Mouse (Mus musculus) hindbrain, embryonic 11.5 days (tissue): Measurements from ENCODE around the gene Igf1. TPM values are rescaled to one million over a fixed set of nuclear protein-coding genes. Genes with fewer than 3 reads are reported as not detected.

Source experiments
- ATAC-seq: fragments of 200-750 bp; cut with Nextera tagmentation; 2 replicates; pipeline ENCODE4 v1.8.0; 2017; ENCODE audit warnings: mild to moderate bottlenecking, moderate TSS enrichment, moderate library complexity; ENCODE audit not compliant: low FRiP score
- DNase-seq: peaks from one replicate; pipeline ENCODE4 v3.0.0-alpha.2; 2015; ENCODE audit warnings: low spot score
- H3K27ac ChIP-seq: fragments of 300-500 bp; sonication (generic); 2 replicates; pipeline ENCODE4 v1.5.1; 2014; ENCODE audit warnings: mild to moderate bottlenecking, low read depth, low read length
- H3K27me3 ChIP-seq: fragments of 300-500 bp; sonication (generic); 2 replicates; pipeline ENCODE4 v1.6.1; 2014; ENCODE audit warnings: mild to moderate bottlenecking, low read length, moderate library complexity, mixed read lengths; ENCODE audit not compliant: control insufficient read depth, insufficient read depth
- H3K36me3 ChIP-seq: fragments of 300-500 bp; sonication (generic); 2 replicates; pipeline ENCODE4 v1.6.1; 2014; ENCODE audit warnings: mild to moderate bottlenecking, low read length, moderate library complexity, mixed read lengths; ENCODE audit not compliant: control insufficient read depth, insufficient read depth
- H3K4me1 ChIP-seq: fragments of 300-500 bp; sonication (generic); replicated peaks from 2 replicates; pipeline ENCODE4 v1.6.1; 2014; ENCODE audit warnings: low read length, mixed read lengths; ENCODE audit not compliant: control insufficient read depth, insufficient read depth
- H3K4me2 ChIP-seq: fragments of 300-500 bp; sonication (generic); replicated peaks from 2 replicates; pipeline ENCODE4 v1.6.1; 2014; ENCODE audit warnings: mild to moderate bottlenecking, low read depth, low read length
- H3K4me3 ChIP-seq: fragments of 300-500 bp; sonication (generic); 2 replicates; pipeline ENCODE4 v1.5.1; 2014; ENCODE audit warnings: low read depth, low read length
- H3K9ac ChIP-seq: fragments of 300-500 bp; sonication (generic); 2 replicates; pipeline ENCODE4 v1.6.1; 2014; ENCODE audit warnings: low read depth, low read length
- H3K9me3 ChIP-seq: fragments of 300-500 bp; sonication (generic); 2 replicates; pipeline ENCODE4 v1.6.1; 2016; ENCODE audit warnings: low read length; ENCODE audit not compliant: control insufficient read depth
- WGBS: fragments of 180-500 bp; shearing (Covaris S2); extraction: QIAGEN DNeasy Blood & Tissue Kit; methylation state at CpG from one replicate; pipeline ENCODE4 v1.1.7; 2014; 5-methylcytosine and 5-hydroxymethylcytosine counted together
- polyA plus RNA-seq: library from polyadenylated mRNA; unstranded; fragments of >200 nt; fragmentation: Nextera tagmentation; extraction: Ambion mirVana; gene quantifications from 2 replicates; pipeline ENCODE4 v1.2.1, GENCODE M21; 2014

Igf1 gene
- polyA plus RNA-seq, 1 experiment from 2014 or later: 32.7 TPM

- no peak for ATAC-seq
- WGBS: 74% methylated on average over 7 of the region's 7 CpGs
Measured at GRCm38 (mm10) chr10:87901916-87902315, 43.9 kb downstream of the Igf1 start.

GRCm38 (mm10) chr10:87904324-87904723 is 46.3 kb downstream of the Igf1 start:
- ATAC-seq: no peak
- no peak for DNase-seq

More at GRCm38 (mm10) chr10:87901916-87902315, 43.9 kb downstream of the Igf1 start:
- no peaks in the 10 kb centered on the region for H3K9me3 ChIP-seq
- no peaks in the 10 kb centered on the region for H3K27me3 ChIP-seq
- no peaks in the 10 kb centered on the region for H3K4me1 ChIP-seq
- no peak overlapping the region for H3K4me3 ChIP-seq
- no peak overlapping the region for H3K4me2 ChIP-seq
- H3K27ac ChIP-seq: no peak overlapping the region
- H3K9ac ChIP-seq: no peak overlapping the region
- no peaks in the 10 kb centered on the region for H3K36me3 ChIP-seq
- DNase-seq: no peak

GRCm38 (mm10) chr10:87905087-87905486 is 47.0 kb downstream of the Igf1 start:
- DNase-seq (no peak), ATAC-seq (no peak)
- WGBS: 75% methylated on average over 3 of the region's 3 CpGs
- Histone ChIP-seq H3K36me3 (no peaks in the 10 kb centered on the region), H3K27me3 (no peaks in the 10 kb centered on the region), H3K4me3 (no peak overlapping the region), H3K4me2 (no peak overlapping the region), H3K9me3 (no peaks in the 10 kb centered on the region), H3K4me1 (no peaks in the 10 kb centered on the region), H3K27ac (no peak overlapping the region), H3K9ac (no peak overlapping the region)

More at GRCm38 (mm10) chr10:87904324-87904723, 46.3 kb downstream of the Igf1 start:
- no peaks in the 10 kb centered on the region for H3K36me3 ChIP-seq
- H3K9ac ChIP-seq: no peak overlapping the region
- WGBS: 63% methylated on average over 5 of the region's 5 CpGs
- no peaks in the 10 kb centered on the region for H3K4me1 ChIP-seq
- H3K27ac ChIP-seq: no peak overlapping the region
- no peaks in the 10 kb centered on the region for H3K27me3 ChIP-seq
- H3K9me3 ChIP-seq: no peaks in the 10 kb centered on the region
- H3K4me2 ChIP-seq: no peak overlapping the region
- H3K4me3 ChIP-seq: no peak overlapping the region

GRCm38 (mm10) chr10:87906121-87906520 is 48.1 kb downstream of the Igf1 start:
- DNase-seq (no peak), ATAC-seq (no peak)
- H3K36me3 ChIP-seq: no peaks in the 10 kb centered on the region
- no peaks in the 10 kb centered on the region for H3K4me1 ChIP-seq
- H3K27ac ChIP-seq: no peak overlapping the region
- H3K27me3 ChIP-seq: no peaks in the 10 kb centered on the region
- H3K9me3 ChIP-seq: no peaks in the 10 kb centered on the region
- WGBS: 89% methylated on average over 3 of the region's 3 CpGs
- H3K9ac ChIP-seq: no peak overlapping the region
- no peak overlapping the region for H3K4me2 ChIP-seq
- no peak overlapping the region for H3K4me3 ChIP-seq

- no peaks in the 10 kb centered on the region for H3K27me3 ChIP-seq
- H3K36me3 ChIP-seq: no peaks in the 10 kb centered on the region
- DNase-seq (no peak), ATAC-seq (no peak)
- H3K9ac ChIP-seq: no peak overlapping the region
- no peak overlapping the region for H3K4me3 ChIP-seq
- no peaks in the 10 kb centered on the region for H3K4me1 ChIP-seq
- no peaks in the 10 kb centered on the region for H3K9me3 ChIP-seq
- H3K27ac ChIP-seq: no peak overlapping the region
- H3K4me2 ChIP-seq: no peak overlapping the region
- 92% methylated on average over 2 of the region's 2 CpGs for WGBS
Measured at GRCm38 (mm10) chr10:87906757-87907307, 48.8 kb downstream of the Igf1 start.

GRCm38 (mm10) chr10:87913852-87914251 is 55.8 kb downstream of the Igf1 start:
- Histone ChIP-seq H3K4me2 (no peak overlapping the region), H3K27me3 (no peaks in the 10 kb centered on the region), H3K9ac (no peak overlapping the region), H3K4me1 (no peaks in the 10 kb centered on the region), H3K9me3 (no peaks in the 10 kb centered on the region), H3K4me3 (no peak overlapping the region), H3K36me3 (no peaks in the 10 kb centered on the region), H3K27ac (no peak overlapping the region)
- ATAC-seq: no peak
- no peak for DNase-seq
- WGBS: 89% methylated on average over 3 of the region's 3 CpGs

- no peak for ATAC-seq
- no peak overlapping the region for H3K27ac ChIP-seq
- H3K4me3 ChIP-seq: no peak overlapping the region
- H3K4me2 ChIP-seq: no peak overlapping the region
- no peaks in the 10 kb centered on the region for H3K9me3 ChIP-seq
- no peaks in the 10 kb centered on the region for H3K36me3 ChIP-seq
- no peak for DNase-seq
- H3K4me1 ChIP-seq: no peaks in the 10 kb centered on the region
- no peaks in the 10 kb centered on the region for H3K27me3 ChIP-seq
- H3K9ac ChIP-seq: no peak overlapping the region
- 85% methylated on average over 10 of the region's 10 CpGs for whole genome bisulfite sequencing
Measured at GRCm38 (mm10) chr10:87914932-87915331, 56.9 kb downstream of the Igf1 start.

GRCm38 (mm10) chr10:87915782-87916181 is 57.7 kb downstream of the Igf1 start:
- H3K36me3 ChIP-seq: no peaks in the 10 kb centered on the region
- H3K4me2 ChIP-seq: no peak overlapping the region
- DNase-seq (no peak), ATAC-seq (no peak)
- H3K27me3 ChIP-seq: no peaks in the 10 kb centered on the region
- no peaks in the 10 kb centered on the region for H3K4me1 ChIP-seq
- H3K4me3 ChIP-seq: no peak overlapping the region
- no peaks in the 10 kb centered on the region for H3K9me3 ChIP-seq
- no peak overlapping the region for H3K9ac ChIP-seq
- WGBS: 90% methylated on average over 3 of the region's 3 CpGs
- H3K27ac ChIP-seq: no peak overlapping the region

- DNase-seq: no peak
- no peak for ATAC-seq
- Histone ChIP-seq H3K4me2 (no peak overlapping the region), H3K27me3 (no peaks in the 10 kb centered on the region), H3K36me3 (no peaks in the 10 kb centered on the region), H3K4me3 (no peak overlapping the region), H3K9ac (no peak overlapping the region), H3K27ac (no peak overlapping the region), H3K9me3 (no peaks in the 10 kb centered on the region), H3K4me1 (no peaks in the 10 kb centered on the region)
- WGBS: 87% methylated on average over 3 of the region's 3 CpGs
Measured at GRCm38 (mm10) chr10:87922263-87922662, 64.2 kb downstream of the Igf1 start.
